Mouse (Mus musculus): ENCODE measurements at regions not wholly inside any gene's neighbourhood (a gene's known extent, or its start where the extent isn't known, plus 50 kb on each side); places are given as distances from the start of the nearest gene placed in this dataset.

GRCm38 (mm10) chr2:73978072-73978471 lies 66.9 kb upstream of the Atp5g3 start:
- TF ChIP-seq POLR2A (IDR thresholded peaks at IDR 0.05; ENCODE audit: extremely low read depth, insufficient read depth, low read length) (no peak), CTCF (IDR thresholded peaks at IDR 0.05; ENCODE audit: extremely low read depth, insufficient read depth, low read length) (no peak)

Measured in cortical plate, adult 2 months (tissue).